Mouse (Mus musculus): Measurements from ENCODE around the gene Slc30a5. TPM values are rescaled to one million over a fixed set of nuclear protein-coding genes. Genes with fewer than 3 reads are reported as not detected.
A peak's percentile ranks its signal among the peaks of the same experiment; 100 is the strongest.

The Slc30a5 gene
- polyA plus RNA-seq, 1 experiment: 20.9 TPM

- Histone ChIP-seq H3K36me3 (ENCODE audit: control insufficient read depth, insufficient read depth) (no peaks in the 10 kb centered on the region), H3K4me3 (no peak overlapping the region), H3K27me3 (ENCODE audit: control insufficient read depth, insufficient read depth, insufficient read length) (no peaks in the 10 kb centered on the region), H3K4me2 (ENCODE audit: low read depth) (peak overlapping the region; percentile 53), H3ac (ENCODE audit: control insufficient read depth, insufficient read length) (no peak overlapping the region), H3K79me2 (ENCODE audit: control insufficient read depth, insufficient read depth) (no peaks in the 10 kb centered on the region)
- TF ChIP-seq CEBPB (IDR thresholded peaks at IDR 0.05; ENCODE audit: insufficient read depth, poor library complexity, severe bottlenecking): peak; percentile 81
- no peak for TF ChIP-seq TCF3 (IDR thresholded peaks at IDR 0.05; ENCODE audit: insufficient read length, low read depth)
These were observed 13.0 kb upstream of the Slc30a5 start for GRCm38 (mm10) chr13:100846254-100846653.

- no peaks in the 10 kb centered on the region for H3K27me3 ChIP-seq (ENCODE audit: control insufficient read depth, insufficient read depth, insufficient read length)
- H3K36me3 ChIP-seq (ENCODE audit: control insufficient read depth, insufficient read depth): no peaks in the 10 kb centered on the region
- no peak overlapping the region for H3K4me3 ChIP-seq
- no peak overlapping the region for H3ac ChIP-seq (ENCODE audit: control insufficient read depth, insufficient read length)
- H3K79me2 ChIP-seq (ENCODE audit: control insufficient read depth, insufficient read depth): no peaks in the 10 kb centered on the region
- no peak for TF ChIP-seq REST (IDR thresholded peaks at IDR 0.05; ENCODE audit: insufficient read depth, insufficient read length)
- no peak for TF ChIP-seq POLR2AphosphoS2 (IDR thresholded peaks at IDR 0.05; ENCODE audit: insufficient read length, low read depth)
- no peak for TF ChIP-seq TCF12 (IDR thresholded peaks at IDR 0.05; ENCODE audit: insufficient read depth, poor library complexity, severe bottlenecking)
- TF ChIP-seq MYOG (IDR thresholded peaks at IDR 0.05; ENCODE audit: control insufficient read depth in 1 of 3, insufficient read depth in 1 of 3, insufficient read length in 2 of 3, low read depth in 2 of 3): no peak
- no peak for TF ChIP-seq SRF (IDR thresholded peaks at IDR 0.05; ENCODE audit: control insufficient read depth, insufficient read length, low read depth)
- TF ChIP-seq MYOD1 (IDR thresholded peaks at IDR 0.05; ENCODE audit: control insufficient read depth in 1 of 3, insufficient read length in 2 of 3, low read depth in 2 of 3): no peak
- TF ChIP-seq POLR2A (IDR thresholded peaks at IDR 0.05; ENCODE audit: insufficient read length, low read depth): no peak
- TF ChIP-seq E2F4 (IDR thresholded peaks at IDR 0.05; ENCODE audit: insufficient read depth): no peak
- no peak for TF ChIP-seq CEBPB (IDR thresholded peaks at IDR 0.05; ENCODE audit: insufficient read depth, poor library complexity, severe bottlenecking)
- no peak for TF ChIP-seq TCF3 (IDR thresholded peaks at IDR 0.05; ENCODE audit: insufficient read length, low read depth)
- TF ChIP-seq MAX (IDR thresholded peaks at IDR 0.05; ENCODE audit: low read depth): no peak
- TF ChIP-seq USF1 (IDR thresholded peaks at IDR 0.05; ENCODE audit: low read depth): no peak
- no peak overlapping the region for H3K4me2 ChIP-seq (ENCODE audit: low read depth)
These were observed 10.7 kb upstream of the Slc30a5 start for GRCm38 (mm10) chr13:100843944-100844343.

GRCm38 (mm10) chr13:100843016-100843725, 9.9 kb upstream of the Slc30a5 start:
- Histone ChIP-seq H3K4me3 (no peak overlapping the region), H3K27me3 (ENCODE audit: control insufficient read depth, insufficient read depth, insufficient read length) (no peaks in the 10 kb centered on the region), H3K4me2 (ENCODE audit: low read depth) (no peak overlapping the region), H3K79me2 (ENCODE audit: control insufficient read depth, insufficient read depth) (no peaks in the 10 kb centered on the region), H3K36me3 (ENCODE audit: control insufficient read depth, insufficient read depth) (no peaks in the 10 kb centered on the region), H3ac (ENCODE audit: control insufficient read depth, insufficient read length) (no peak overlapping the region)
- TF ChIP-seq USF1 (IDR thresholded peaks at IDR 0.05; ENCODE audit: low read depth) (no peak), MYOD1 (IDR thresholded peaks at IDR 0.05; ENCODE audit: control insufficient read depth in 1 of 3, insufficient read length in 2 of 3, low read depth in 2 of 3) (no peak), POLR2A (IDR thresholded peaks at IDR 0.05; ENCODE audit: insufficient read length, low read depth) (no peak), SRF (IDR thresholded peaks at IDR 0.05; ENCODE audit: control insufficient read depth, insufficient read length, low read depth) (no peak), CEBPB (IDR thresholded peaks at IDR 0.05; ENCODE audit: insufficient read depth, poor library complexity, severe bottlenecking) (no peak)

GRCm38 (mm10) chr13:100841741-100842140, 8.5 kb upstream of the Slc30a5 start:
- no peaks in the 10 kb centered on the region for H3K36me3 ChIP-seq (ENCODE audit: control insufficient read depth, insufficient read depth)
- H3K4me2 ChIP-seq (ENCODE audit: low read depth): no peak overlapping the region
- H3K79me2 ChIP-seq (ENCODE audit: control insufficient read depth, insufficient read depth): no peaks in the 10 kb centered on the region
- no peak overlapping the region for H3ac ChIP-seq (ENCODE audit: control insufficient read depth, insufficient read length)
- H3K27me3 ChIP-seq (ENCODE audit: control insufficient read depth, insufficient read depth, insufficient read length): no peaks in the 10 kb centered on the region
- no peak for TF ChIP-seq POLR2AphosphoS2 (IDR thresholded peaks at IDR 0.05; ENCODE audit: insufficient read length, low read depth)
- no peak for TF ChIP-seq POLR2A (IDR thresholded peaks at IDR 0.05; ENCODE audit: insufficient read length, low read depth)
- TF ChIP-seq SRF (IDR thresholded peaks at IDR 0.05; ENCODE audit: control insufficient read depth, insufficient read length, low read depth): no peak
- H3K4me3 ChIP-seq: no peak overlapping the region

GRCm38 (mm10) chr13:100834777-100835176, 1.6 kb upstream of the Slc30a5 start:
- no peaks in the 10 kb centered on the region for H3K27me3 ChIP-seq (ENCODE audit: control insufficient read depth, insufficient read depth, insufficient read length)
- H3K4me2 ChIP-seq (ENCODE audit: low read depth): no peak overlapping the region
- no peaks in the 10 kb centered on the region for H3K36me3 ChIP-seq (ENCODE audit: control insufficient read depth, insufficient read depth)
- TF ChIP-seq TCF12 (IDR thresholded peaks at IDR 0.05; ENCODE audit: insufficient read depth, poor library complexity, severe bottlenecking) (no peak), USF1 (IDR thresholded peaks at IDR 0.05; ENCODE audit: low read depth) (no peak), POLR2A (IDR thresholded peaks at IDR 0.05; ENCODE audit: insufficient read length, low read depth) (no peak), REST (IDR thresholded peaks at IDR 0.05; ENCODE audit: insufficient read depth, insufficient read length) (no peak), MYOG (IDR thresholded peaks at IDR 0.05; ENCODE audit: control insufficient read depth in 1 of 3, insufficient read depth in 1 of 3, insufficient read length in 2 of 3, low read depth in 2 of 3) (no peak), MYOD1 (IDR thresholded peaks at IDR 0.05; ENCODE audit: control insufficient read depth in 1 of 3, insufficient read length in 2 of 3, low read depth in 2 of 3) (no peak), MAX (IDR thresholded peaks at IDR 0.05; ENCODE audit: low read depth) (no peak), SRF (IDR thresholded peaks at IDR 0.05; ENCODE audit: control insufficient read depth, insufficient read length, low read depth) (no peak), CEBPB (IDR thresholded peaks at IDR 0.05; ENCODE audit: insufficient read depth, poor library complexity, severe bottlenecking) (no peak), POLR2AphosphoS2 (IDR thresholded peaks at IDR 0.05; ENCODE audit: insufficient read length, low read depth) (no peak), E2F4 (IDR thresholded peaks at IDR 0.05; ENCODE audit: insufficient read depth) (no peak), TCF3 (IDR thresholded peaks at IDR 0.05; ENCODE audit: insufficient read length, low read depth) (no peak)
- peaks cover 30% of the 10 kb centered on the region for H3K79me2 ChIP-seq (ENCODE audit: control insufficient read depth, insufficient read depth)
- no peak overlapping the region for H3K4me3 ChIP-seq
- no peak overlapping the region for H3ac ChIP-seq (ENCODE audit: control insufficient read depth, insufficient read length)

Data from myocyte (in vitro differentiated cells).